Mouse (Mus musculus) brain, embryonic 14.5 days (tissue): ENCODE data around the gene Slxl1. TPM values are rescaled to one million over a fixed set of nuclear protein-coding genes. Genes with fewer than 3 reads are reported as not detected.
"Not testable (repeated sequence)": the region's sequence is repeated elsewhere in the genome, so short reads cannot be mapped to it uniquely, and the experiment has no call there.

Experiments used
- DNase-seq: peaks from one replicate; pipeline ENCODE4 v3.0.0-alpha.2; 2011; ENCODE audit warnings: low read depth
- polyA plus RNA-seq: library from polyadenylated mRNA; depleted of rRNA; stranded (reverse); fragments of >200 nt; gene quantifications from 2 replicates; pipeline ENCODE4 v1.2.3, GENCODE M21; 2012; rRNA removed

Slxl1 gene
- not detected in 2 replicates for polyA plus RNA-seq

DNA sequence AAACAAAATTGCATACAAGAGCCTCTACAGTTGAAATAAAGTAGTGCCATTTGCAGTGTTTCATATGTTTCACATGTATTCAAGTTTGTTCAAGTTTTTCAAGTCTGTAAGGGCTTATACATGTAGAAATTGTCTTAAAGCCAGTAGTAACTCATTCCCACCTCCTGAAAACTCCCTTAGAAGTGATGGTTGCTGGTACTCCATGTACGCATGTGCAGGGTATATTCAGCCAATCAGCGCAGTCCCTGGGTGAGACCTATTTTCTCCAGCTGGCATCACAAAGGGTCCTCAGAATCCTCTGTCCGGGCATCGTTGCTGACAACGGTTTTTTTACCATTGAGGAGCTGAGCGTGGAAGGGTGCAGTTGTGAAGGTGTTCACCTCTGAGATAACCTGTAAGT is at the start of gene Slxl1:
Slxl1 (plus strand) TSS at position 301 of the 400 bp plus-strand sequence.
- DNase-seq, result not testable (repeated sequence)
